Mouse (Mus musculus): ENCODE data around the gene Gm2004.
"Not testable (repeated sequence)": the region's sequence is repeated elsewhere in the genome, so short reads cannot be mapped to it uniquely, and the experiment has no call there.

The Gm2004 gene

GRCm38 (mm10) chr2:176149725-176150124 lies at the start of gene Gm2004:
Gm2004 (minus strand) TSS chr2:176149825.
- not testable (repeated sequence) for DNase-seq (ENCODE audit: low read depth, low spot score)

Data from ZHBTc4 (cell line).